Mouse (Mus musculus): ENCODE measurements around the gene Cib1. TPM values are rescaled to one million over a fixed set of nuclear protein-coding genes. Genes with fewer than 3 reads are reported as not detected.

The Cib1 gene
- total and polyA plus RNA-seq, 3 experiments = 84.5 to 145 TPM; not detected in 1

- TF ChIP-seq NRF1 (IDR thresholded peaks at IDR 0.05; ENCODE audit: insufficient read depth, low read depth, low read length, poor library complexity, severe bottlenecking) (no peak), MYC (IDR thresholded peaks at IDR 0.05; ENCODE audit: low read depth, low read length) (no peak), EP300 (IDR thresholded peaks at IDR 0.05; ENCODE audit: low read depth in 1 of 2, low read length in 2 of 2) (no peak), HCFC1 (IDR thresholded peaks at IDR 0.05; ENCODE audit: low read depth, low read length) (0 out of 2 replicates have a peak, but pooled peaks have one; percentile 20), RCOR1 (IDR thresholded peaks at IDR 0.05; ENCODE audit: low read depth, low read length) (no peak), TAL1 (IDR thresholded peaks at IDR 0.05; ENCODE audit: low read length) (no peak), JUND (IDR thresholded peaks at IDR 0.05; ENCODE audit: low read depth, low read length) (no peak), NELFE (IDR thresholded peaks at IDR 0.05; ENCODE audit: low read depth, low read length) (no peak), MXI1 (IDR thresholded peaks at IDR 0.05; ENCODE audit: low read depth, low read length) (no peak; the same call in 1 of the 2 replicates), POLR2AphosphoS5 (IDR thresholded peaks at IDR 0.05; ENCODE audit: borderline replicate concordance, low read depth, low read length) (no peak), POLR2A (IDR thresholded peaks at IDR 0.05; ENCODE audit: control insufficient read depth in 1 of 2, insufficient read depth in 1 of 2, low read depth in 1 of 2, low read length in 2 of 2, poor library complexity in 1 of 2) (0 out of 4 replicates have a peak, but pooled peaks of 1 of the 2 experiments have one; percentile 18), TBP (IDR thresholded peaks at IDR 0.05; ENCODE audit: low read depth, low read length) (no peak), RAD21 (IDR thresholded peaks at IDR 0.05; ENCODE audit: low read depth, low read length) (no peak), SMC3 (IDR thresholded peaks at IDR 0.05; ENCODE audit: low read depth, low read length) (no peak), USF2 (IDR thresholded peaks at IDR 0.05; ENCODE audit: borderline replicate concordance in 1 of 2, insufficient read depth in 1 of 2, low read depth in 1 of 2, low read length in 2 of 2) (no peak), CHD1 (IDR thresholded peaks at IDR 0.05; ENCODE audit: low read depth, low read length) (no peak), CTCF (IDR thresholded peaks at IDR 0.05 in 2 of 3, conservative IDR thresholded peaks at IDR 0.05 in 1 of 3; ENCODE audit: control insufficient read depth in 1 of 3, insufficient read depth in 1 of 3, low read depth in 2 of 3, low read length in 3 of 3, poor library complexity in 1 of 3, severe bottlenecking in 1 of 3) (0 out of 6 replicates have a peak, but pooled peaks of 1 of the 3 experiments have one; percentile 10), SIN3A (IDR thresholded peaks at IDR 0.05; ENCODE audit: low read length) (no peak), MEF2A (IDR thresholded peaks at IDR 0.05; ENCODE audit: extremely low read depth, insufficient replicate concordance, low read depth, low read length, poor library complexity, severe bottlenecking) (no peak), ZC3H11A (IDR thresholded peaks at IDR 0.05; ENCODE audit: low read depth, low read length) (no peak), ELF1 (IDR thresholded peaks at IDR 0.05; ENCODE audit: low read depth, low read length) (no peak), ZKSCAN1 (IDR thresholded peaks at IDR 0.05; ENCODE audit: low read depth, low read length) (no peak), GABPA (IDR thresholded peaks at IDR 0.05; ENCODE audit: low read depth, low read length) (no peak), UBTF (IDR thresholded peaks at IDR 0.05; ENCODE audit: borderline replicate concordance, insufficient read depth, low read depth, low read length) (no peak), USF1 (IDR thresholded peaks at IDR 0.05; ENCODE audit: low read depth, low read length) (no peak), E2F4 (IDR thresholded peaks at IDR 0.05; ENCODE audit: borderline replicate concordance, low read depth, low read length) (no peak)
- Histone ChIP-seq H3K79me2 (ENCODE audit: control insufficient read depth, insufficient read depth, low read length, poor library complexity) (no peaks in the 10 kb centered on the region; the same call in 1 of the 2 replicates), H3K27me3 (ENCODE audit: control insufficient read depth in 1 of 2, insufficient read depth in 2 of 2, low read length in 2 of 2) (no peaks in the 10 kb centered on the region), H3K27ac (ENCODE audit: control insufficient read depth, low read depth, low read length) (peak within 1 kb of the TSS; percentile 25), H3K9ac (ENCODE audit: control insufficient read depth, low read depth, low read length, poor library complexity, severe bottlenecking) (peak within 1 kb of the TSS; percentile 78), H3K4me1 (ENCODE audit: control insufficient read depth in 1 of 2, insufficient read depth in 2 of 2, low read length in 2 of 2) (peaks cover 10 to 31% of the 10 kb centered on the region in 2 experiments), H3K4me3 (ENCODE audit: control insufficient read depth in 1 of 2, insufficient read depth in 1 of 2, low read depth in 2 of 2, low read length in 2 of 2) (peak within 1 kb of the TSS; percentile 76 to 85), H3K36me3 (ENCODE audit: control insufficient read depth in 1 of 2, insufficient read depth in 2 of 2, low read length in 2 of 2) (peaks cover 0 to 14% of the 10 kb centered on the region in 2 experiments; a peak in 2 of 4 replicates), H3K9me3 (replicated peaks; ENCODE audit: insufficient read depth, low read length) (no peaks in the 10 kb centered on the region)
- peak; percentile 65 for DNase-seq (ENCODE audit: low read depth, low spot score)
These were observed 45.9 kb downstream of the Cib1 start, which contains the start of gene Sema4b for GRCm38 (mm10) chr7:80186531-80187296. Gene Sema4b (plus strand): TSS chr7:80186841.
